Mouse (Mus musculus): Measurements from ENCODE around the gene Traf5. TPM values are rescaled to one million over a fixed set of nuclear protein-coding genes. Genes with fewer than 3 reads are reported as not detected.

Gene Traf5
- polyA plus RNA-seq, 1 experiment from 2014 or later, result 31.5 TPM

- H3K9ac ChIP-seq (ENCODE audit: low read length), result no peak overlapping the region
- no peak overlapping the region for H3K4me3 ChIP-seq (replicated peaks; ENCODE audit: low read length)
- no peak overlapping the region for H3K4me2 ChIP-seq (ENCODE audit: low read depth, low read length)
- WGBS, result 75% methylated on average over 10 of the region's 10 CpGs
- H3K27ac ChIP-seq (ENCODE audit: low read length), result no peak overlapping the region
- peaks cover 8% of the 10 kb centered on the region; the same call in 1 of the 2 replicates for H3K36me3 ChIP-seq (ENCODE audit: control insufficient read depth, insufficient read depth, low read length)
- no peaks in the 10 kb centered on the region for H3K27me3 ChIP-seq (ENCODE audit: control insufficient read depth, insufficient read depth, low read length)
- H3K4me1 ChIP-seq (ENCODE audit: control insufficient read depth, insufficient read depth, low read length), result no peaks in the 10 kb centered on the region
- H3K9me3 ChIP-seq (replicated peaks; ENCODE audit: control insufficient read depth, low read length), result no peaks in the 10 kb centered on the region; the same call in 1 of the 2 replicates
- ATAC-seq (ENCODE audit: insufficient read depth, low FRiP score), result no peak
These were observed 33.4 kb downstream of the Traf5 start for GRCm38 (mm10) chr1:192058911-192059310.

GRCm38 (mm10) chr1:192053726-192054125, 38.6 kb downstream of the Traf5 start:
- H3K4me1 ChIP-seq (ENCODE audit: control insufficient read depth, insufficient read depth, low read length), result no peaks in the 10 kb centered on the region
- H3K9ac ChIP-seq (ENCODE audit: low read length), result no peak overlapping the region
- H3K27me3 ChIP-seq (ENCODE audit: control insufficient read depth, insufficient read depth, low read length), result no peaks in the 10 kb centered on the region
- 53% methylated on average over 3 of the region's 3 CpGs for WGBS
- no peak for ATAC-seq (ENCODE audit: insufficient read depth, low FRiP score)
- no peak overlapping the region for H3K4me2 ChIP-seq (ENCODE audit: low read depth, low read length)
- H3K4me3 ChIP-seq (replicated peaks; ENCODE audit: low read length), result no peak overlapping the region
- no peak overlapping the region for H3K27ac ChIP-seq (ENCODE audit: low read length)
- no peaks in the 10 kb centered on the region for H3K36me3 ChIP-seq (ENCODE audit: control insufficient read depth, insufficient read depth, low read length)
- no peaks in the 10 kb centered on the region for H3K9me3 ChIP-seq (replicated peaks; ENCODE audit: control insufficient read depth, low read length)

- H3K9ac ChIP-seq (ENCODE audit: low read length), result no peak overlapping the region
- no peak for ATAC-seq (ENCODE audit: insufficient read depth, low FRiP score)
- no peak overlapping the region for H3K4me2 ChIP-seq (ENCODE audit: low read depth, low read length)
- 77% methylated on average over 5 of the region's 5 CpGs for WGBS
- H3K27me3 ChIP-seq (ENCODE audit: control insufficient read depth, insufficient read depth, low read length), result no peaks in the 10 kb centered on the region
- no peaks in the 10 kb centered on the region for H3K9me3 ChIP-seq (replicated peaks; ENCODE audit: control insufficient read depth, low read length)
- no peaks in the 10 kb centered on the region for H3K4me1 ChIP-seq (ENCODE audit: control insufficient read depth, insufficient read depth, low read length)
- H3K27ac ChIP-seq (ENCODE audit: low read length), result no peak overlapping the region
- no peak overlapping the region for H3K4me3 ChIP-seq (replicated peaks; ENCODE audit: low read length)
- H3K36me3 ChIP-seq (ENCODE audit: control insufficient read depth, insufficient read depth, low read length), result no peaks in the 10 kb centered on the region
These were observed 39.4 kb downstream of the Traf5 start for GRCm38 (mm10) chr1:192052986-192053385.

- Histone ChIP-seq H3K9me3 (replicated peaks; ENCODE audit: control insufficient read depth, low read length) (no peaks in the 10 kb centered on the region), H3K27ac (ENCODE audit: low read length) (no peak overlapping the region), H3K36me3 (ENCODE audit: control insufficient read depth, insufficient read depth, low read length) (no peaks in the 10 kb centered on the region), H3K4me1 (ENCODE audit: control insufficient read depth, insufficient read depth, low read length) (no peaks in the 10 kb centered on the region), H3K4me3 (replicated peaks; ENCODE audit: low read length) (no peak overlapping the region), H3K27me3 (ENCODE audit: control insufficient read depth, insufficient read depth, low read length) (no peaks in the 10 kb centered on the region), H3K9ac (ENCODE audit: low read length) (no peak overlapping the region), H3K4me2 (ENCODE audit: low read depth, low read length) (no peak overlapping the region)
- no peak for ATAC-seq (ENCODE audit: insufficient read depth, low FRiP score)
- WGBS, result 87% methylated on average over 8 of the region's 8 CpGs
These were observed 39.9 kb downstream of the Traf5 start for GRCm38 (mm10) chr1:192052461-192052860.

GRCm38 (mm10) chr1:191999022-191999421, 93.3 kb downstream of the Traf5 start:
- no peaks in the 10 kb centered on the region for H3K9me3 ChIP-seq (replicated peaks; ENCODE audit: control insufficient read depth, low read length)
- no peak overlapping the region for H3K4me3 ChIP-seq (replicated peaks; ENCODE audit: low read length)
- no peak overlapping the region for H3K4me2 ChIP-seq (ENCODE audit: low read depth, low read length)
- H3K27ac ChIP-seq (ENCODE audit: low read length), result no peak overlapping the region
- no peak overlapping the region for H3K9ac ChIP-seq (ENCODE audit: low read length)
- H3K4me1 ChIP-seq (ENCODE audit: control insufficient read depth, insufficient read depth, low read length), result no peaks in the 10 kb centered on the region
- H3K27me3 ChIP-seq (ENCODE audit: control insufficient read depth, insufficient read depth, low read length), result no peaks in the 10 kb centered on the region
- H3K36me3 ChIP-seq (ENCODE audit: control insufficient read depth, insufficient read depth, low read length), result peaks cover 20% of the 10 kb centered on the region; the same call in 1 of the 2 replicates
- ATAC-seq (ENCODE audit: insufficient read depth, low FRiP score), result no peak

GRCm38 (mm10) chr1:191996621-191997185, 95.7 kb downstream of the Traf5 start:
- Histone ChIP-seq H3K4me1 (ENCODE audit: control insufficient read depth, insufficient read depth, low read length) (no peaks in the 10 kb centered on the region), H3K9ac (ENCODE audit: low read length) (no peak overlapping the region), H3K9me3 (replicated peaks; ENCODE audit: control insufficient read depth, low read length) (no peaks in the 10 kb centered on the region), H3K4me3 (replicated peaks; ENCODE audit: low read length) (no peak overlapping the region), H3K4me2 (ENCODE audit: low read depth, low read length) (no peak overlapping the region), H3K27me3 (ENCODE audit: control insufficient read depth, insufficient read depth, low read length) (no peaks in the 10 kb centered on the region), H3K36me3 (ENCODE audit: control insufficient read depth, insufficient read depth, low read length) (peaks cover 20% of the 10 kb centered on the region; the same call in 1 of the 2 replicates), H3K27ac (ENCODE audit: low read length) (no peak overlapping the region)
- 88% methylated on average over 8 of the region's 8 CpGs for WGBS
- ATAC-seq (ENCODE audit: insufficient read depth, low FRiP score), result no peak

- H3K27ac ChIP-seq (ENCODE audit: low read length), result no peak overlapping the region
- ATAC-seq (ENCODE audit: insufficient read depth, low FRiP score), result no peak
- no peaks in the 10 kb centered on the region for H3K4me1 ChIP-seq (ENCODE audit: control insufficient read depth, insufficient read depth, low read length)
- WGBS, result 91% methylated on average over 7 of the region's 7 CpGs
- no peaks in the 10 kb centered on the region for H3K9me3 ChIP-seq (replicated peaks; ENCODE audit: control insufficient read depth, low read length)
- peaks cover 20% of the 10 kb centered on the region; the same call in 1 of the 2 replicates for H3K36me3 ChIP-seq (ENCODE audit: control insufficient read depth, insufficient read depth, low read length)
- no peak overlapping the region for H3K9ac ChIP-seq (ENCODE audit: low read length)
- no peak overlapping the region for H3K4me2 ChIP-seq (ENCODE audit: low read depth, low read length)
- no peak overlapping the region for H3K4me3 ChIP-seq (replicated peaks; ENCODE audit: low read length)
- H3K27me3 ChIP-seq (ENCODE audit: control insufficient read depth, insufficient read depth, low read length), result no peaks in the 10 kb centered on the region
These were observed 96.4 kb downstream of the Traf5 start for GRCm38 (mm10) chr1:191995916-191996315.

- Histone ChIP-seq H3K27me3 (ENCODE audit: control insufficient read depth, insufficient read depth, low read length) (no peaks in the 10 kb centered on the region), H3K36me3 (ENCODE audit: control insufficient read depth, insufficient read depth, low read length) (peaks cover 19% of the 10 kb centered on the region; the same call in 1 of the 2 replicates), H3K4me1 (ENCODE audit: control insufficient read depth, insufficient read depth, low read length) (no peaks in the 10 kb centered on the region), H3K4me3 (replicated peaks; ENCODE audit: low read length) (no peak overlapping the region), H3K9me3 (replicated peaks; ENCODE audit: control insufficient read depth, low read length) (no peaks in the 10 kb centered on the region), H3K9ac (ENCODE audit: low read length) (no peak overlapping the region), H3K4me2 (ENCODE audit: low read depth, low read length) (no peak overlapping the region), H3K27ac (ENCODE audit: low read length) (no peak overlapping the region)
- no peak for ATAC-seq (ENCODE audit: insufficient read depth, low FRiP score)
- 64% methylated on average over 4 of the region's 4 CpGs for WGBS
These were observed 96.9 kb downstream of the Traf5 start for GRCm38 (mm10) chr1:191995488-191995887.

- WGBS, result 67% methylated on average over 5 of the region's 5 CpGs
- no peak overlapping the region for H3K27ac ChIP-seq (ENCODE audit: low read length)
- no peaks in the 10 kb centered on the region for H3K4me1 ChIP-seq (ENCODE audit: control insufficient read depth, insufficient read depth, low read length)
These were observed 97.9 kb downstream of the Traf5 start for GRCm38 (mm10) chr1:191994476-191994875.

More at GRCm38 (mm10) chr1:191994476-191994875, 97.9 kb downstream of the Traf5 start:
- Histone ChIP-seq H3K9ac (ENCODE audit: low read length) (no peak overlapping the region), H3K4me3 (replicated peaks; ENCODE audit: low read length) (no peak overlapping the region), H3K9me3 (replicated peaks; ENCODE audit: control insufficient read depth, low read length) (no peaks in the 10 kb centered on the region), H3K4me2 (ENCODE audit: low read depth, low read length) (no peak overlapping the region), H3K36me3 (ENCODE audit: control insufficient read depth, insufficient read depth, low read length) (peaks cover 14% of the 10 kb centered on the region; the same call in 1 of the 2 replicates), H3K27me3 (ENCODE audit: control insufficient read depth, insufficient read depth, low read length) (no peaks in the 10 kb centered on the region)
- no peak for ATAC-seq (ENCODE audit: insufficient read depth, low FRiP score)

Data from stomach, embryonic 16.5 days (tissue).